In genomic region chr1:53053087-53054022, GRCm38 (mm10) we compare ENCODE assay signal across 9 mouse cellular contexts. TPM values are rescaled to one million over a fixed set of nuclear protein-coding genes. Genes with fewer than 3 reads are reported as not detected.
DNase-seq lines count a peak whose midpoint lies in the region; ATAC-seq and TF ChIP-seq lines count a peak whose summit lies in the region.
"Had no signal": no experiment of that assay in that cellular context is flagged by ENCODE, and none has a peak within 500 bp of the region (broad histone marks: within the 10 kb centered on the region; RNA-seq: fewer than 3 reads in every experiment).

No protein-coding gene starts in this region.

- no peak overlapping the region for H3K4me2 ChIP-seq in lung, embryonic 16.5 days (ENCODE audit: low read depth, low read length)

- WGBS in lung, embryonic 16.5 days = 40% methylated on average over 9 of the region's 9 CpGs

- peak; percentile 86 for TF ChIP-seq CTCF in gastrocnemius, adult 2 months (IDR thresholded peaks at IDR 0.05)

- no peaks in the 10 kb centered on the region for H3K36me3 ChIP-seq in lung, embryonic 16.5 days (ENCODE audit: control insufficient read depth, insufficient read depth, low read length)

- no peak overlapping the region for H3K4me3 ChIP-seq in gastrocnemius, adult 2 months
- H3K4me3 ChIP-seq in lung, embryonic 16.5 days (ENCODE audit: low read length) = no peak overlapping the region

- H3K9ac ChIP-seq in lung, embryonic 16.5 days (ENCODE audit: low read length) = no peak overlapping the region

- no peaks in the 10 kb centered on the region for H3K4me1 ChIP-seq in lung, embryonic 16.5 days (replicated peaks; ENCODE audit: control insufficient read depth, insufficient read depth, low read length)

- H3K27ac ChIP-seq in gastrocnemius, adult 2 months = no peak overlapping the region
- H3K27ac ChIP-seq in lung, embryonic 16.5 days (ENCODE audit: low read length) = no peak overlapping the region

- peak; percentile 77 for DNase-seq in B cell, adult 2 months
- peak; percentile 29 for DNase-seq in MEL-GATA-1-ER (ENCODE audit: extremely low read depth, low read depth)
- DNase-seq in cerebellum, adult 9-11 months = peak; percentile 34
- DNase-seq in gastrocnemius, adult 2 months = peak; percentile 53
- DNase-seq in kidney, postnatal 4 days = peak; percentile 81 to 82
- peak; percentile 69 for DNase-seq in retina, postnatal 1 day
- no peak for DNase-seq in yolk sac, embryonic 10.5 days (ENCODE audit: low spot score)

- no peaks in the 10 kb centered on the region for H3K27me3 ChIP-seq in lung, embryonic 16.5 days (ENCODE audit: control insufficient read depth, insufficient read depth, low read depth, low read length)

- ATAC-seq in lung, embryonic 16.5 days (ENCODE audit: low read depth) = 0 out of 2 replicates have a peak, but pooled peaks have one; percentile 38

- H3K9me3 ChIP-seq in lung, embryonic 16.5 days (ENCODE audit: control insufficient read depth, low read length) = no peaks in the 10 kb centered on the region

- intact Hi-C loops in gastrocnemius, adult 2 months (cut with DNase I) = loop anchor here (1.0 to 5.0 kb wide), 3 partner anchors 39 to 299 kb away; partner anchors contain the start of genes Asdurf, Asnsd1 and Gm28551

RNA-seq across cellular contexts. Expression of gene Mstn, which starts 8.1 kb away (rescaled TPM):
- total RNA-seq in gastrocnemius, adult 2 months (2021) = 10 to 100 TPM; 34.7 to 67.0 TPM
- polyA plus RNA-seq in lung, embryonic 16.5 days (2015; fragmentation: Nextera tagmentation; extraction: Ambion mirVana) = 0.18 and 0.23 TPM in 2 replicates
- polyA plus RNA-seq: small intestine, adult 2 months had no signal

RNA-seq across cellular contexts. Expression of gene 1700019D03Rik, which starts 33.4 kb away (rescaled TPM):
- total RNA-seq in gastrocnemius, adult 2 months (2021) = 1 to 10 TPM; 1.0 to 1.1 TPM
- 2.5 and 2.7 TPM in 2 replicates for polyA plus RNA-seq in lung, embryonic 16.5 days (2015; fragmentation: Nextera tagmentation; extraction: Ambion mirVana)
